Comparison of ENCODE assay signal across 8 mouse cellular contexts in genomic region chr9:37655961-37656360, GRCm38 (mm10). TPM values are rescaled to one million over a fixed set of nuclear protein-coding genes. Genes with fewer than 3 reads are reported as not detected.
DNase-seq lines count a peak whose midpoint lies in the region; ATAC-seq and TF ChIP-seq lines count a peak whose summit lies in the region.

No protein-coding gene starts in this region.

- DNase-seq in kidney, postnatal 4 days = no peak
- no peak for DNase-seq in urinary bladder, postnatal 4 days (ENCODE audit: low spot score in 2 of 2)
- DNase-seq in right cerebral cortex, postnatal 25 days = no peak
- no peak for DNase-seq in adrenal gland, adult 18-20 months (ENCODE audit: low spot score in 2 of 2)

- H3K27me3 ChIP-seq in kidney, embryonic 16.5 days (ENCODE audit: insufficient read depth, low read length) = no peaks in the 10 kb centered on the region
- no peaks in the 10 kb centered on the region for H3K27me3 ChIP-seq in myocyte (ENCODE audit: control insufficient read depth, insufficient read depth, insufficient read length)

- H3K4me1 ChIP-seq in kidney, embryonic 16.5 days (ENCODE audit: insufficient read depth, low read length) = peaks cover 10% of the 10 kb centered on the region; the same call in 1 of the 2 replicates
- H3K4me1 ChIP-seq in brown adipose tissue, adult 24 weeks (ENCODE audit: control insufficient read depth, insufficient read depth, insufficient read length, low read length) = no peaks in the 10 kb centered on the region

- no peak overlapping the region for H3ac ChIP-seq in myocyte (ENCODE audit: control insufficient read depth, insufficient read length)

- peak overlapping the region; percentile 89 for H3K4me2 ChIP-seq in kidney, embryonic 16.5 days (replicated peaks; ENCODE audit: low read depth, low read length)
- peak overlapping the region; percentile 97 for H3K4me2 ChIP-seq in myocyte (ENCODE audit: low read depth)

- no peaks in the 10 kb centered on the region for H3K9me3 ChIP-seq in kidney, embryonic 16.5 days (ENCODE audit: low read length)

- H3K36me3 ChIP-seq in kidney, embryonic 16.5 days (ENCODE audit: insufficient read depth, low read length) = peaks cover 31% of the 10 kb centered on the region
- peaks cover 25% of the 10 kb centered on the region for H3K36me3 ChIP-seq in myocyte (ENCODE audit: control insufficient read depth, insufficient read depth)

- peak overlapping the region; percentile 90 for H3K4me3 ChIP-seq in kidney, embryonic 16.5 days (ENCODE audit: low read length)
- peak overlapping the region; percentile 91; the same call in 1 of the 2 replicates for H3K4me3 ChIP-seq in brown adipose tissue, adult 24 weeks (ENCODE audit: insufficient read depth, low read depth, low read length)
- H3K4me3 ChIP-seq in myocyte = peak overlapping the region; percentile 97

- WGBS in kidney, embryonic 16.5 days = 60% methylated on average over 8 of the region's 8 CpGs

- no peak overlapping the region for H3K27ac ChIP-seq in kidney, embryonic 16.5 days (ENCODE audit: low read length)
- H3K27ac ChIP-seq in brown adipose tissue, adult 24 weeks (replicated peaks; ENCODE audit: low read depth, low read length) = no peak overlapping the region

- H3K9ac ChIP-seq in kidney, embryonic 16.5 days (replicated peaks; ENCODE audit: low read length) = peak overlapping the region; percentile 91; the same call in 1 of the 2 replicates

- TF ChIP-seq POLR2A in myocyte (IDR thresholded peaks at IDR 0.05; ENCODE audit: insufficient read length, low read depth) = no peak

- peaks cover 20% of the 10 kb centered on the region for H3K79me2 ChIP-seq in myocyte (ENCODE audit: control insufficient read depth, insufficient read depth)

- ATAC-seq in kidney, embryonic 16.5 days (ENCODE audit: low FRiP score, low TSS enrichment) = no peak
- ATAC-seq in inflammation-experienced regulatory T-cells, adult 6 months = peak; percentile 55

TF ChIP-seq in myocyte, 11 proteins besides CTCF, POLR2A, EP300 and RAD21:
- no peak for TF ChIP-seq TCF12 (IDR thresholded peaks at IDR 0.05; ENCODE audit: insufficient read depth, poor library complexity, severe bottlenecking)
- TF ChIP-seq MYOG (IDR thresholded peaks at IDR 0.05; ENCODE audit: control insufficient read depth in 1 of 3, insufficient read depth in 1 of 3, insufficient read length in 2 of 3, low read depth in 2 of 3) = no peak
- no peak for TF ChIP-seq E2F4 (IDR thresholded peaks at IDR 0.05; ENCODE audit: insufficient read depth)
- TF ChIP-seq POLR2AphosphoS2 (IDR thresholded peaks at IDR 0.05; ENCODE audit: insufficient read length, low read depth) = no peak
- no peak for TF ChIP-seq SRF (IDR thresholded peaks at IDR 0.05; ENCODE audit: control insufficient read depth, insufficient read length, low read depth)
- peak; percentile 27 for TF ChIP-seq USF1 (IDR thresholded peaks at IDR 0.05; ENCODE audit: low read depth)
- TF ChIP-seq REST (IDR thresholded peaks at IDR 0.05; ENCODE audit: insufficient read depth, insufficient read length) = no peak

RNA-seq across cellular contexts. Expression of gene Tbrg1, which starts 1.2 kb away (rescaled TPM):
- 146 and 147 TPM in 2 replicates for polyA plus RNA-seq in kidney, embryonic 16.5 days (2015; fragmentation: Nextera tagmentation; extraction: Ambion mirVana)
- polyA plus RNA-seq in brown adipose tissue, adult 24 weeks (2012; ENCODE audit: insufficient read depth, insufficient read length, missing spikeins) = 15.1 and 15.6 TPM in 2 replicates
- 100 to 1,000 TPM; 190 to 216 (median 204) TPM for polyA plus RNA-seq in inflammation-experienced regulatory T-cells, adult 6 months (2017; shearing (Covaris generic))
- polyA plus RNA-seq in myocyte (2012; fragmentation: generic; extraction: Trizol) = 93.3 TPM
- total RNA-seq in adrenal gland, adult 18-20 months (2021) = 10 to 100 TPM; 68.4 to 76.1 TPM

RNA-seq across cellular contexts. Expression of gene Panx3, which starts 13.1 kb away (rescaled TPM):
- polyA plus RNA-seq in kidney, embryonic 16.5 days (2015; fragmentation: Nextera tagmentation; extraction: Ambion mirVana) = 0.06 TPM in 1 of 2 replicates, not detected in the other
- not detected in 2 replicates for polyA plus RNA-seq in brown adipose tissue, adult 24 weeks (2012; ENCODE audit: insufficient read depth, insufficient read length, missing spikeins)
- not detected for polyA plus RNA-seq in inflammation-experienced regulatory T-cells, adult 6 months (2017; shearing (Covaris generic))
- polyA plus RNA-seq in myocyte (2012; fragmentation: generic; extraction: Trizol) = 0.02 TPM
- total RNA-seq in adrenal gland, adult 18-20 months (2021) = not detected

RNA-seq across cellular contexts. Expression of gene Spa17, which starts 42.4 kb away (rescaled TPM):
- 6.1 and 6.6 TPM in 2 replicates for polyA plus RNA-seq in kidney, embryonic 16.5 days (2015; fragmentation: Nextera tagmentation; extraction: Ambion mirVana)
- 13.3 and 14.2 TPM in 2 replicates for polyA plus RNA-seq in brown adipose tissue, adult 24 weeks (2012; ENCODE audit: insufficient read depth, insufficient read length, missing spikeins)
- polyA plus RNA-seq in inflammation-experienced regulatory T-cells, adult 6 months (2017; shearing (Covaris generic)) = 1 to 10 TPM in 2 of 3 experiments, not detected in 1; 1.2 to 1.4 TPM
- polyA plus RNA-seq in myocyte (2012; fragmentation: generic; extraction: Trizol) = 2.7 TPM
- total RNA-seq in adrenal gland, adult 18-20 months (2021) = 1 to 10 TPM; 3.3 to 4.4 TPM
